Mouse (Mus musculus): ENCODE measurements around the gene Rps11. TPM values are rescaled to one million over a fixed set of nuclear protein-coding genes. Genes with fewer than 3 reads are reported as not detected.
A peak's percentile ranks its signal among the peaks of the same experiment; 100 is the strongest.

The Rps11 gene
- polyA plus RNA-seq, 1 experiment from 2014 or later: 1,711 TPM

MicroRNAs encoded within 50 kb of the gene (microRNA counts, 519-probe panel; counts per million panel counts)
- microRNA mmu-miR-150: 2,651 counts per million, percentile 69 among the panel's probes with 10 or more counts

Other genes with a start within 250 kb of the Rps11 start
- gene Med25, start 231.7 kb downstream of the Rps11 start, polyA plus RNA-seq (2015; fragmentation: Nextera tagmentation; extraction: Ambion mirVana): 88.2 and 91.8 TPM in 2 replicates
- 17.0 and 18.8 TPM in 2 replicates for gene Fuz, start 228.4 kb downstream of the Rps11 start, polyA plus RNA-seq (2015; fragmentation: Nextera tagmentation; extraction: Ambion mirVana)
- 60.1 and 65.0 TPM in 2 replicates for gene Ap2a1, start 194.9 kb downstream of the Rps11 start, polyA plus RNA-seq (2015; fragmentation: Nextera tagmentation; extraction: Ambion mirVana)
- gene Tsks, start 181.2 kb downstream of the Rps11 start, polyA plus RNA-seq (2015; fragmentation: Nextera tagmentation; extraction: Ambion mirVana): 0.14 TPM in 1 of 2 replicates, not detected in the other
- gene Cpt1c, start 149.6 kb downstream of the Rps11 start, polyA plus RNA-seq (2015; fragmentation: Nextera tagmentation; extraction: Ambion mirVana): 16.1 and 16.5 TPM in 2 replicates
- gene Prmt1, start 137.9 kb downstream of the Rps11 start, polyA plus RNA-seq (2015; fragmentation: Nextera tagmentation; extraction: Ambion mirVana): 449 and 456 TPM in 2 replicates
- gene Irf3, start 126.8 kb downstream of the Rps11 start, polyA plus RNA-seq (2015; fragmentation: Nextera tagmentation; extraction: Ambion mirVana): 89.9 and 99.6 TPM in 2 replicates
- gene Bcl2l12, start 125.7 kb downstream of the Rps11 start, polyA plus RNA-seq (2015; fragmentation: Nextera tagmentation; extraction: Ambion mirVana): 37.3 and 43.6 TPM in 2 replicates
- 32.0 and 33.6 TPM in 2 replicates for gene Scaf1, start 108.1 kb downstream of the Rps11 start, polyA plus RNA-seq (2015; fragmentation: Nextera tagmentation; extraction: Ambion mirVana)
- 57.6 and 61.0 TPM in 2 replicates for gene Rras, start 106.5 kb downstream of the Rps11 start, polyA plus RNA-seq (2015; fragmentation: Nextera tagmentation; extraction: Ambion mirVana)
- gene Prr12, start 71.6 kb downstream of the Rps11 start, polyA plus RNA-seq (2015; fragmentation: Nextera tagmentation; extraction: Ambion mirVana): 7.1 and 8.7 TPM in 2 replicates
- gene Nosip, start 62.0 kb downstream of the Rps11 start, polyA plus RNA-seq (2015; fragmentation: Nextera tagmentation; extraction: Ambion mirVana): 49.5 and 50.5 TPM in 2 replicates
- gene Prrg2, start 61.8 kb downstream of the Rps11 start, polyA plus RNA-seq (2015; fragmentation: Nextera tagmentation; extraction: Ambion mirVana): 29.2 and 29.5 TPM in 2 replicates
- gene Rcn3, start 32.2 kb downstream of the Rps11 start, polyA plus RNA-seq (2015; fragmentation: Nextera tagmentation; extraction: Ambion mirVana): 265 and 267 TPM in 2 replicates
- 153 and 168 TPM in 2 replicates for gene Fcgrt, start 20.6 kb downstream of the Rps11 start, polyA plus RNA-seq (2015; fragmentation: Nextera tagmentation; extraction: Ambion mirVana)
- 1,301 and 1,445 TPM in 2 replicates for gene Rpl13a, start 4.3 kb upstream of the Rps11 start, polyA plus RNA-seq (2015; fragmentation: Nextera tagmentation; extraction: Ambion mirVana)
- gene Gm45713, start 11.8 kb upstream of the Rps11 start, polyA plus RNA-seq (2015; fragmentation: Nextera tagmentation; extraction: Ambion mirVana): 0.24 and 0.28 TPM in 2 replicates
- gene Flt3l, start 12.0 kb upstream of the Rps11 start, polyA plus RNA-seq (2015; fragmentation: Nextera tagmentation; extraction: Ambion mirVana): 1.8 and 2.0 TPM in 2 replicates
- 94.1 and 98.9 TPM in 2 replicates for gene Pih1d1, start 29.9 kb upstream of the Rps11 start, polyA plus RNA-seq (2015; fragmentation: Nextera tagmentation; extraction: Ambion mirVana)
- gene Aldh16a1, start 30.1 kb upstream of the Rps11 start, polyA plus RNA-seq (2015; fragmentation: Nextera tagmentation; extraction: Ambion mirVana): 79.0 and 87.3 TPM in 2 replicates
- 0.13 and 0.15 TPM in 2 replicates for gene Slc17a7, start 39.5 kb upstream of the Rps11 start, polyA plus RNA-seq (2015; fragmentation: Nextera tagmentation; extraction: Ambion mirVana)
- gene Gfy, start 55.1 kb upstream of the Rps11 start, polyA plus RNA-seq (2015; fragmentation: Nextera tagmentation; extraction: Ambion mirVana): not detected in 2 replicates
- not detected in 2 replicates for gene Pth2, start 56.6 kb upstream of the Rps11 start, polyA plus RNA-seq (2015; fragmentation: Nextera tagmentation; extraction: Ambion mirVana)
- gene Ccdc155, start 80.5 kb upstream of the Rps11 start, polyA plus RNA-seq (2015; fragmentation: Nextera tagmentation; extraction: Ambion mirVana): 0.61 and 0.69 TPM in 2 replicates
- 1.0 and 1.1 TPM in 2 replicates for gene Dkkl1, start 87.7 kb upstream of the Rps11 start, polyA plus RNA-seq (2015; fragmentation: Nextera tagmentation; extraction: Ambion mirVana)
- 93.2 and 97.0 TPM in 2 replicates for gene Tead2, start 91.3 kb upstream of the Rps11 start, polyA plus RNA-seq (2015; fragmentation: Nextera tagmentation; extraction: Ambion mirVana)
- 3.5 and 3.6 TPM in 2 replicates for gene Cd37, start 114.7 kb upstream of the Rps11 start, polyA plus RNA-seq (2015; fragmentation: Nextera tagmentation; extraction: Ambion mirVana)
- gene Slc6a16, start 116.6 kb upstream of the Rps11 start, polyA plus RNA-seq (2015; fragmentation: Nextera tagmentation; extraction: Ambion mirVana): not detected in 2 replicates
- gene Slc6a21, start 153.1 kb upstream of the Rps11 start, polyA plus RNA-seq (2015; fragmentation: Nextera tagmentation; extraction: Ambion mirVana): not detected in 2 replicates
- 20.4 and 29.1 TPM in 2 replicates for gene Trpm4, start 209.3 kb upstream of the Rps11 start, polyA plus RNA-seq (2015; fragmentation: Nextera tagmentation; extraction: Ambion mirVana)
- gene Hrc, start 210.9 kb upstream of the Rps11 start, polyA plus RNA-seq (2015; fragmentation: Nextera tagmentation; extraction: Ambion mirVana): 0.97 and 1.2 TPM in 2 replicates
- gene Ppfia3, start 242.6 kb upstream of the Rps11 start, polyA plus RNA-seq (2015; fragmentation: Nextera tagmentation; extraction: Ambion mirVana): 5.6 and 6.9 TPM in 2 replicates
- gene Lin7b, start 246.1 kb upstream of the Rps11 start, polyA plus RNA-seq (2015; fragmentation: Nextera tagmentation; extraction: Ambion mirVana): 1.9 and 2.4 TPM in 2 replicates

All from intestine, embryonic 15.5 days (tissue).